Mouse (Mus musculus): ENCODE data around the gene Dnm2. TPM values are rescaled to one million over a fixed set of nuclear protein-coding genes. Genes with fewer than 3 reads are reported as not detected.
A peak's percentile ranks its signal among the peaks of the same experiment; 100 is the strongest.
"Not testable (repeated sequence)": the region's sequence is repeated elsewhere in the genome, so short reads cannot be mapped to it uniquely, and the experiment has no call there.

Gene Dnm2
- polyA plus RNA-seq, 1 experiment from 2014 or later, result 76.1 TPM

DNA sequence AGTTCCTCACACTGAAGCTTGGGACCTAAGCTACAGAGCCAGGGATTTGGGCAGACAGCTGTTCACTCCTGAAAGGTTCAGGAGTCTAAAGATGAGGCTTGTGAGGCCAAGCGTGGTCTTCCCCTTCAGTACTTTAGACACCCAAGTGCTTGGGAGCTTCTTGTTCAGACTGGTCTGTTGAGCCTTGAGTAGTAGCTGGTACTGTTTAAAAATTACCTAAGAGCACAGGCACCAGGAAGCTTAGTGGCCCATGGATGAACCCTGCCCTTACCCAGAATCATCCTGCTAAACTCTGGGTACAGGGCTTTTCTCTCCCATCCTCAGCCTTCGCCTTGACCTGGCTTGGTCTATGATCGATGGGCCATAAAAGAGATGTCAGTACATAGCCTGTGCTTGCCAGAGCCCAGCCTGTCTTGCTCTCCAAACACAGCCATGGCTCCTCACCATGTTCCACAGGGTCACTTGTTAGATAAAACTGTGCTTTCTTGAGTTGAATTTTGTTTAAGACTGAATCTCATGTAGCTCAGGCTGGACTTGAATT is 35.8 kb downstream of the Dnm2 start:
- H3K27me3 ChIP-seq, result no peaks in the 10 kb centered on the region
- H3K4me1 ChIP-seq, result 0 out of 2 replicates have a peak, but pooled peaks cover 4% of the 10 kb centered on the region
- H3K4me3 ChIP-seq, result no peak overlapping the region
- peaks cover 31% of the 10 kb centered on the region for H3K36me3 ChIP-seq
- H3K9ac ChIP-seq, result no peak overlapping the region
- H3K27ac ChIP-seq, result no peak overlapping the region
- 91% methylated on average over 3 of the region's 3 CpGs for WGBS
- H3K4me2 ChIP-seq, result no peak overlapping the region
- no peak for ATAC-seq (ENCODE audit: insufficient number of reproducible peaks, low FRiP score, low TSS enrichment, low read depth)
- no peaks in the 10 kb centered on the region for H3K9me3 ChIP-seq

GRCm38 (mm10) chr9:21463138-21463590 is 38.5 kb downstream of the Dnm2 start:
- no peak overlapping the region for H3K4me3 ChIP-seq
- H3K4me2 ChIP-seq, result no peak overlapping the region
- H3K36me3 ChIP-seq, result peaks cover 50% of the 10 kb centered on the region
- 0 out of 2 replicates have a peak, but pooled peaks cover 4% of the 10 kb centered on the region for H3K4me1 ChIP-seq
- peak; percentile 66; the same call in 1 of the 2 replicates for ATAC-seq (ENCODE audit: insufficient number of reproducible peaks, low FRiP score, low TSS enrichment, low read depth)
- H3K9me3 ChIP-seq, result no peaks in the 10 kb centered on the region
- no peak overlapping the region for H3K27ac ChIP-seq
- no peak overlapping the region for H3K9ac ChIP-seq
- WGBS, result 65% methylated on average over 5 of the region's 5 CpGs
- H3K27me3 ChIP-seq, result no peaks in the 10 kb centered on the region

DNA sequence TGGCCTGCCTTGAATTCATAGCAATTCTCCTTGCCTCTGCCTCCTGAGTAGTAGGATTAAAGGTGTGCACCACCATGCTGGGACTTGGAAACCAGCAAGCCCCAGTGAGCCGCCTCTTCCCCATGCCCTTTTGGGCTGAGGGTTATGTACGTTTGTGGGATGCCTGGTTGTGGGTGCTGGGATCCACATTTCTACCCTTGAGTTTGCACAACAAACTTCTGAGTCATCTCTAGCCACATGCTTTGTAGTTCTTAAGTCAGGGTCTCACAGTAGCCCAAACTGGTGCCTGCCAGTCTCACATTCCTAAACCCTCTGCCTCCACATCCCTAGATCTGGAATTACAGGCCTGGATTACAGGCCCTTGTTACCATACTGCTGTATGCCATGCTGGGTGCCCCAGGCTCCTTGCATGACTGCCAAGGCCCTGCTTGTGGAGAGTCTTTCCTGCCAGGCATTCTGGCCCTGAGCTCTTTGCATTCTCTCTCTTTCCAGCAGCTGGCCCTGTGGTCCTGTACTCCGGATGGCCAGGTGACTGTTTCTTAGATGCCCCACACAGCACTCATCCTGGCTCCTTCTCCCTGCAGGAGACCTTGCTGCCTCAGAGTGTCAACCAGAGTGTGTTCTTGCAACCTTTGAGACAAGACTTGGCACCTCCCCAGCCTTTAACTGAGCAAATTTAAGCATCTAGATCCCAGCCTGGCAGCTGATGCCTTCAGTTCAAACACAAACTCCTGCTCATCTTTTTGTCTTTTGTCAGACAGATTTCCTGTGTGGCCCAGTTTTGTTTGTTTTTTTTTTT is 39.3 kb downstream of the Dnm2 start:
- Histone ChIP-seq H3K4me2 (no peak overlapping the region), H3K36me3 (peaks cover 51% of the 10 kb centered on the region), H3K9ac (0 out of 2 replicates have a peak overlapping the region, but pooled peaks have one; percentile 10), H3K27me3 (no peaks in the 10 kb centered on the region), H3K27ac (0 out of 2 replicates have a peak overlapping the region, but pooled peaks have one; percentile 44), H3K4me1 (0 out of 2 replicates have a peak, but pooled peaks cover 4% of the 10 kb centered on the region), H3K9me3 (no peaks in the 10 kb centered on the region), H3K4me3 (no peak overlapping the region)
- ATAC-seq (ENCODE audit: insufficient number of reproducible peaks, low FRiP score, low TSS enrichment, low read depth), result no peak
- WGBS, result 80% methylated on average over 3 of the region's 3 CpGs

DNA sequence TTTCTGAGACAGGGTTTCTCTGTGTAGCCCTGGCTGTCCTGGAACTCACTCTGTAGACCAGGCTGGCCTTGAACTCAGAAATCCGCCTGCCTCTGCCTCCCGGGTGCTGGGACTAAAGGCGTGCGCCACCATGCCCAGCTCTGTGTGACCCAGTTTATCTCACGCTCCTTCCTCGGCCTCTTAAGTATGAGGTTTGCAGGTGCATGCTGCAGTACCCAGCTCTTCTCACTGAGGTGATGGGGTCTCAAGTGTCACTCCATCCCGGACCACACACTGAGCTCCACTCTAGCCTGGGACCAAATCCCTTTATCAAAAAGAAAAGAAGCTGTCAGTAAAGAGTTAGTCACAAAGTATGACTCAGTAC is 39.8 kb downstream of the Dnm2 start:
- WGBS, result 89% methylated on average over 7 of the region's 7 CpGs
- peaks cover 57% of the 10 kb centered on the region for H3K36me3 ChIP-seq
- not testable (repeated sequence) for ATAC-seq (ENCODE audit: insufficient number of reproducible peaks, low FRiP score, low TSS enrichment, low read depth)

GRCm38 (mm10) chr9:21469032-21470024 is 44.6 kb downstream of the Dnm2 start:
- Histone ChIP-seq H3K27ac (no peak overlapping the region), H3K9ac (no peak overlapping the region), H3K27me3 (no peaks in the 10 kb centered on the region), H3K4me2 (no peak overlapping the region), H3K9me3 (no peaks in the 10 kb centered on the region), H3K4me3 (no peak overlapping the region), H3K36me3 (peaks cover 83% of the 10 kb centered on the region), H3K4me1 (no peaks in the 10 kb centered on the region)
- ATAC-seq (ENCODE audit: insufficient number of reproducible peaks, low FRiP score, low TSS enrichment, low read depth), result no peak
- WGBS, result 91% methylated on average over 20 of the region's 20 CpGs

More for the DNA sequence above, 39.8 kb downstream of the Dnm2 start:
- not testable (repeated sequence) for H3K4me2 ChIP-seq, H3K27me3 ChIP-seq, H3K27ac ChIP-seq, H3K9ac ChIP-seq, H3K9me3 ChIP-seq, H3K4me3 ChIP-seq, H3K4me1 ChIP-seq

DNA sequence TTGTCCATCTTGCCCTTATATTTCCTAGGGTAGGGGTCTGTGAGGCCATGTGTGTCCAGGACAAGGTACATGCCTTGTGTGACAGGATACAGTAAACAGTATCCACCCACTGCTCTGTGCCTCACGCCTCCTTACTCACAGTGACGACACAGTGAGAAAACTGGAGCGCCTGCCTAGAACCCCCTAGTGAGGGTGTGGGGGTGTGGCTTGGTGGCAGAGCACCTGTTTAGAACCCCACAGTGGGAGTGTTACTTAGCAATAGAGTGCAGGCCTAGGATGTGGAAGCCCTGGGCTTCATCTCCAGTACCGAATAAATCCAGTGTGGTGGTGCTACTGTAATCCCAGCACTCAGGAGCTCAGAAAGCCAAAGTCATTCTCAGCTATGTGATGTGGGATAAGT is 48.2 kb downstream of the Dnm2 start:
- no peak overlapping the region for H3K27ac ChIP-seq
- WGBS, result 84% methylated on average over 4 of the region's 4 CpGs
- no peak overlapping the region for H3K4me2 ChIP-seq
- H3K4me3 ChIP-seq, result no peak overlapping the region
- peaks cover 91% of the 10 kb centered on the region for H3K36me3 ChIP-seq
- H3K4me1 ChIP-seq, result no peaks in the 10 kb centered on the region
- no peaks in the 10 kb centered on the region for H3K9me3 ChIP-seq
- no peaks in the 10 kb centered on the region for H3K27me3 ChIP-seq
- H3K9ac ChIP-seq, result no peak overlapping the region
- no peak for ATAC-seq (ENCODE audit: insufficient number of reproducible peaks, low FRiP score, low TSS enrichment, low read depth)

GRCm38 (mm10) chr9:21477707-21478106 is 53.0 kb downstream of the Dnm2 start:
- Histone ChIP-seq H3K4me1 (no peaks in the 10 kb centered on the region), H3K4me2 (no peak overlapping the region), H3K36me3 (peaks cover 96% of the 10 kb centered on the region), H3K9me3 (no peaks in the 10 kb centered on the region), H3K27ac (no peak overlapping the region), H3K4me3 (no peak overlapping the region), H3K9ac (no peak overlapping the region), H3K27me3 (no peaks in the 10 kb centered on the region)
- WGBS, result 94% methylated on average over 6 of the region's 6 CpGs
- no peak for ATAC-seq (ENCODE audit: insufficient number of reproducible peaks, low FRiP score, low TSS enrichment, low read depth)

- peaks cover 86% of the 10 kb centered on the region for H3K36me3 ChIP-seq
- no peak overlapping the region for H3K4me3 ChIP-seq
- H3K27ac ChIP-seq, result no peak overlapping the region
- no peaks in the 10 kb centered on the region for H3K4me1 ChIP-seq
- H3K4me2 ChIP-seq, result no peak overlapping the region
- WGBS, result 92% methylated on average over 4 of the region's 4 CpGs
- ATAC-seq (ENCODE audit: insufficient number of reproducible peaks, low FRiP score, low TSS enrichment, low read depth), result no peak
- no peaks in the 10 kb centered on the region for H3K27me3 ChIP-seq
- no peaks in the 10 kb centered on the region for H3K9me3 ChIP-seq
- H3K9ac ChIP-seq, result no peak overlapping the region
These were observed 59.4 kb downstream of the Dnm2 start for GRCm38 (mm10) chr9:21484065-21484464.

GRCm38 (mm10) chr9:21488246-21488645 is 63.5 kb downstream of the Dnm2 start:
- not testable (repeated sequence) for H3K9ac ChIP-seq; H3K4me2 ChIP-seq; H3K4me1 ChIP-seq; H3K27ac ChIP-seq; H3K9me3 ChIP-seq; H3K27me3 ChIP-seq; H3K4me3 ChIP-seq; ATAC-seq (ENCODE audit: insufficient number of reproducible peaks, low FRiP score, low TSS enrichment, low read depth)
- peaks cover 70% of the 10 kb centered on the region for H3K36me3 ChIP-seq
- WGBS, result 92% methylated on average over 1 of the region's 2 CpGs

- Histone ChIP-seq H3K36me3 (peaks cover 66% of the 10 kb centered on the region), H3K9me3 (no peaks in the 10 kb centered on the region), H3K27me3 (no peaks in the 10 kb centered on the region), H3K4me1 (peaks cover 31% of the 10 kb centered on the region), H3K4me2 (no peak overlapping the region), H3K27ac (no peak overlapping the region), H3K4me3 (no peak overlapping the region), H3K9ac (no peak overlapping the region)
- WGBS, result 88% methylated on average over 9 of the region's 9 CpGs
- ATAC-seq (ENCODE audit: insufficient number of reproducible peaks, low FRiP score, low TSS enrichment, low read depth), result no peak
These were observed 66.0 kb downstream of the Dnm2 start for GRCm38 (mm10) chr9:21490696-21491095.

GRCm38 (mm10) chr9:21493907-21494306 is 69.2 kb downstream of the Dnm2 start:
- peaks cover 51% of the 10 kb centered on the region for H3K4me1 ChIP-seq
- H3K9me3 ChIP-seq, result no peaks in the 10 kb centered on the region
- H3K4me2 ChIP-seq, result 0 out of 2 replicates have a peak overlapping the region, but pooled peaks have one; percentile 12
- ATAC-seq (ENCODE audit: insufficient number of reproducible peaks, low FRiP score, low TSS enrichment, low read depth), result no peak
- H3K27me3 ChIP-seq, result no peaks in the 10 kb centered on the region
- H3K36me3 ChIP-seq, result peaks cover 45% of the 10 kb centered on the region
- peak overlapping the region; percentile 34; the same call in 1 of the 2 replicates for H3K27ac ChIP-seq
- no peak overlapping the region for H3K4me3 ChIP-seq
- no peak overlapping the region for H3K9ac ChIP-seq
- WGBS, result 63% methylated on average over 2 of the region's 2 CpGs

Data from limb, embryonic 15.5 days (tissue).